Mouse (Mus musculus): ENCODE results near the gene Senp1.
A peak's percentile ranks its signal among the peaks of the same experiment; 100 is the strongest.

Gene Senp1

GRCm38 (mm10) chr15:98002113-98002990 is 91.2 kb downstream of the Senp1 start:
- peak; percentile 52 to 67 for DNase-seq (ENCODE audit: low spot score in 2 of 2)

- no peak for DNase-seq (ENCODE audit: low spot score in 2 of 2)
Measured at GRCm38 (mm10) chr15:98001321-98002112, 92.0 kb downstream of the Senp1 start.

- DNase-seq (ENCODE audit: low spot score in 2 of 2), result no peak
Measured at GRCm38 (mm10) chr15:97999991-98000390, 93.6 kb downstream of the Senp1 start.

GRCm38 (mm10) chr15:97999546-97999945 is 94.0 kb downstream of the Senp1 start:
- no peak for DNase-seq (ENCODE audit: low spot score in 2 of 2)

GRCm38 (mm10) chr15:97996716-97997256 is 96.8 kb downstream of the Senp1 start:
- DNase-seq (ENCODE audit: low spot score in 2 of 2), result peak; percentile 83 to 84

- peak; percentile 90 to 94 for DNase-seq (ENCODE audit: low spot score in 2 of 2)
Measured at GRCm38 (mm10) chr15:97992712-97993286, 100.7 kb downstream of the Senp1 start.

- no peak for DNase-seq (ENCODE audit: low spot score in 2 of 2)
Measured at GRCm38 (mm10) chr15:97992027-97992711, 101.4 kb downstream of the Senp1 start.

GRCm38 (mm10) chr15:97991285-97991895 is 102.2 kb downstream of the Senp1 start:
- no peak for DNase-seq (ENCODE audit: low spot score in 2 of 2)

- no peak for DNase-seq (ENCODE audit: low spot score in 2 of 2)
Measured at GRCm38 (mm10) chr15:97990721-97991120, 102.8 kb downstream of the Senp1 start.

GRCm38 (mm10) chr15:97990124-97990523 is 103.4 kb downstream of the Senp1 start:
- DNase-seq (ENCODE audit: low spot score in 2 of 2), result no peak

GRCm38 (mm10) chr15:97989544-97989943 is 104.0 kb downstream of the Senp1 start:
- no peak for DNase-seq (ENCODE audit: low spot score in 2 of 2)

Data from right cerebral cortex, postnatal 10 days (tissue).